Mouse (Mus musculus) liver, embryonic 14.5 days (tissue): ENCODE measurements around the gene Ndufb7. TPM values are rescaled to one million over a fixed set of nuclear protein-coding genes. Genes with fewer than 3 reads are reported as not detected.

ENCODE experiments used
- ATAC-seq: fragments of 200-750 bp; cut with Nextera tagmentation; 2 replicates; pipeline ENCODE4 v1.8.0; 2017; ENCODE audit warnings: moderate number of reproducible peaks, mild to moderate bottlenecking, moderate library complexity; ENCODE audit not compliant: insufficient read depth
- DNase-seq, 3 experiments: peaks; one replicate each; pipeline ENCODE4 v3.0.0-alpha.2; 2012 to 2013; ENCODE audit warnings: low read depth in 3 of 3, low spot score in 3 of 3
- H3K27ac ChIP-seq: fragments of 300-500 bp; sonication (generic); 2 replicates; pipeline ENCODE4 v1.5.1; 2014; ENCODE audit warnings: moderate library complexity, mild to moderate bottlenecking, control low read depth, inconsistent platforms
- H3K27me3 ChIP-seq: fragments of 300-500 bp; sonication (generic); 2 replicates; pipeline ENCODE4 v1.6.1; 2014; ENCODE audit warnings: mild to moderate bottlenecking, low read length, moderate library complexity; ENCODE audit not compliant: control insufficient read depth, insufficient read depth
- H3K36me3 ChIP-seq: fragments of 300-500 bp; sonication (generic); replicated peaks from 2 replicates; pipeline ENCODE4 v1.6.1; 2014; ENCODE audit warnings: low read depth; ENCODE audit not compliant: control insufficient read depth, insufficient read depth
- H3K4me1 ChIP-seq, 2 experiments: fragments of 200-500 bp in 1 of 2; fragments of 300-500 bp in 1 of 2; sonication (generic) in 1 of 2; replicated peaks; 2 replicates each; pipeline ENCODE4 v1.6.1; 2012 to 2014; ENCODE audit warnings: antibody characterized with exemption in 1 of 2, inconsistent platforms in 1 of 2, low read length in 1 of 2; ENCODE audit not compliant: control insufficient read depth in 2 of 2, insufficient read depth in 2 of 2
- H3K4me2 ChIP-seq: fragments of 300-500 bp; sonication (generic); 2 replicates; pipeline ENCODE4 v1.6.1; 2014; ENCODE audit warnings: low read depth, mild to moderate bottlenecking, control low read depth, moderate library complexity
- H3K4me3 ChIP-seq, 2 experiments: fragments of 200-500 bp in 1 of 2; fragments of 300-500 bp in 1 of 2; sonication (generic) in 1 of 2; 2 replicates each; pipeline ENCODE4 v1.5.1; 2012 to 2014; ENCODE audit warnings: low read depth in 2 of 2, low read length in 2 of 2, mild to moderate bottlenecking in 2 of 2, control low read depth in 1 of 2, inconsistent platforms in 1 of 2, moderate library complexity in 1 of 2; ENCODE audit not compliant: insufficient read depth in 1 of 2
- H3K9ac ChIP-seq: fragments of 300-500 bp; sonication (generic); replicated peaks from 2 replicates; pipeline ENCODE4 v1.6.1; 2014; ENCODE audit warnings: mild to moderate bottlenecking, control low read depth, moderate library complexity
- H3K9me3 ChIP-seq: fragments of 300-500 bp; sonication (generic); 2 replicates; pipeline ENCODE4 v1.6.1; 2016; ENCODE audit warnings: low read length, mixed read lengths; ENCODE audit not compliant: control insufficient read depth
- CTCF ChIP-seq: IDR thresholded peaks from 2 replicates; pipeline ENCODE4 v1.5.1; 2016; ENCODE audit warnings: antibody characterized with exemption, low read depth, control low read depth
- EP300 ChIP-seq: IDR thresholded peaks from 2 replicates; pipeline ENCODE4 v1.6.1; 2016; ENCODE audit warnings: antibody characterized with exemption, low read depth
- whole genome bisulfite sequencing: fragments of 180-500 bp; shearing (Covaris S2); extraction: QIAGEN DNeasy Blood & Tissue Kit; methylation state at CpG from one replicate; pipeline ENCODE4 v1.1.7; 2014; ENCODE audit not compliant: insufficient replicate concordance; 5-methylcytosine and 5-hydroxymethylcytosine counted together
- polyA plus RNA-seq, 2 experiments: library from polyadenylated mRNA; depleted of rRNA in 1 of 2; stranded (reverse) in 1 of 2; unstranded in 1 of 2; fragments of >200 nt; fragmentation: Nextera tagmentation in 1 of 2; extraction: Ambion mirVana in 1 of 2; gene quantifications; 2 replicates each; pipeline versions ENCODE4 v1.2.1 to v1.2.3; 2012 to 2014

Gene Ndufb7
- polyA plus RNA-seq, 2 experiments: 197 to 290 TPM

DNA sequence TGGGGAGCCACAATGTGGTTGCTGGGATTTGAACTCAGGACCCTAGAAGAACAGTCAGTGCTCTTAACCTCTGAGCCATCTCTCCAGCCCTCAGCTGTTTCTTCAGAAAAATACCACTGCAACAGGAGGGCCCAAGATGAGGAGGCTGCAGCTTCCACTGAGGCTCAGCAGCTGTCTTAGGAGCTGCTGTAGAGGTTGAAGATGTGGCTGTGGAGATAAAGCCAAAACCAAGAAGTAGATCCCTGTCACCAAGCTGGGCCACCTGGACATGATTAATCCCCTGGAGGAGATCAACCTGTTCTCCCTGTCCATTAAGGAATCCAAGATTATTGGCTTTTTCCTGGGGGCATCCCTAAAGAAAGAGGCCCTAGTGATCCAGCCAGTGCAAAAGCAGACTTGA, 33.3 kb downstream of the Ndufb7 start:
- peak overlapping the region; percentile 61 for H3K9ac ChIP-seq
- TF ChIP-seq EP300 (no peak), CTCF (no peak)
- DNase-seq (no peak), ATAC-seq (peak; percentile 56)
- no peaks in the 10 kb centered on the region for H3K9me3 ChIP-seq
- peak overlapping the region; percentile 6 to 7; a peak in 3 of 4 replicates for H3K4me3 ChIP-seq
- peak overlapping the region; percentile 65 for H3K4me2 ChIP-seq
- H3K4me1 ChIP-seq: peaks cover 40 to 52% of the 10 kb centered on the region in 2 experiments
- H3K36me3 ChIP-seq: no peaks in the 10 kb centered on the region
- no peaks in the 10 kb centered on the region for H3K27me3 ChIP-seq
- peak overlapping the region; percentile 97 for H3K27ac ChIP-seq

DNA sequence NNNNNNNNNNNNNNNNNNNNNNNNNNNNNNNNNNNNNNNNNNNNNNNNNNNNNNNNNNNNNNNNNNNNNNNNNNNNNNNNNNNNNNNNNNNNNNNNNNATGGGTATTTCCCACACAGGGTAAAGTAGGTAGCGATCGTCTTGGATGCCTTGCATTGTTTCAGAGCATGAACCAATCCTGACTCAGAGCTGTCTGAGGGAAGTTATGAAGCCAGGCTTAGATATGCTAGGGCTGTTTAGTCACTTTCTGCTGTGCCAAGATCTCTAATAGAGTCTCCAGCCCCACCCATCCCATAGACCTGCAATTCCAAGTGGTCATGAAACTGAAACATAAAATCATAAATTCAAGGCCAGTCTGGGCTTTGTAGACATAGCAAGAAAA, 36.2 kb downstream of the Ndufb7 start:
- no peak overlapping the region for H3K4me2 ChIP-seq
- no peak for DNase-seq
- H3K36me3 ChIP-seq: no peaks in the 10 kb centered on the region
- H3K9me3 ChIP-seq: no peaks in the 10 kb centered on the region
- no peaks in the 10 kb centered on the region for H3K27me3 ChIP-seq
- 75% methylated on average over 2 of the region's 2 CpGs for WGBS
- TF ChIP-seq CTCF: no peak
- no peak for TF ChIP-seq EP300
- no peak overlapping the region for H3K4me3 ChIP-seq
- peak overlapping the region; percentile 85 for H3K27ac ChIP-seq
- no peak overlapping the region; the same call in 1 of the 2 replicates for H3K9ac ChIP-seq
- ATAC-seq: no peak
- H3K4me1 ChIP-seq: peaks cover 47 to 57% of the 10 kb centered on the region in 2 experiments

DNA sequence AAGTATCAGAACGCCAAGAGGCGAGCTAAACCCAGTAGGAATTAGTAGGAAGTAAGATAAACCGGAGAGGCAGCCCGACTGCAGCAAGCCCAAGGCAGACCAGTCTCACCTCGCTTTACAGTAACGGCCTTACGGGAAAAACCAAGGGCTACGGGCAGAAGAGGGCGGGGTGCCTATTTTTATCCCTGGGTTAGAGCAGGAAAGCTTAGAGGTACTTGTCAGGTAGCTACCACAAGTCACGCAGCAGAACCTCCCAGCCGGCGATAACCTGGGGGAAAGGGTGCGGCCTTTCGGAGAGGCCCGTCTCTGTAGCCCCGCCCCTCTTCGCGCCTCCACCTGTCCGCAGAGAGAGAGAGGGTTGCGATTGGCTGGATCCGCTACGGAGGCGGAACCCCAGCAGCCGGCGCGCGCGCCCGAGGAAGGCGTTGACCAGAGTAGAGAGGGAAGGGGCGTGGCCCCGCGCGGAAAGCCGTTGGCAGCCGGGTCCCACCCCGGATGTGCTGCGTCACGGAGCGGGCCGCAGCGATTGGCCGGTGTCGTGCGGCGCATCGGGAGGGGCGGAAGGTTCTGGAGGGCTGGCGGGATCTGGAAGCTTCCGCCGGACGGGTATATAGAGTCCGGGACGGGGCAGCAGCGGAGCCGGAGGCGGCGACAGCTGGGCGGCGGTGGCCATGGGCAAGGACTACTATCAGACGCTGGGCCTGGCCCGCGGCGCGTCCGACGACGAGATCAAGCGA, 41.4 kb downstream of the Ndufb7 start, which contains the start of the genes Tecr and Dnajb1:
TSS of gene Tecr (minus strand) at position 311 of the 737 bp plus-strand sequence.
TSS of gene Dnajb1 (plus strand) at position 533 of the 737 bp plus-strand sequence.
- DNase-seq: peak; percentile 99

DNA sequence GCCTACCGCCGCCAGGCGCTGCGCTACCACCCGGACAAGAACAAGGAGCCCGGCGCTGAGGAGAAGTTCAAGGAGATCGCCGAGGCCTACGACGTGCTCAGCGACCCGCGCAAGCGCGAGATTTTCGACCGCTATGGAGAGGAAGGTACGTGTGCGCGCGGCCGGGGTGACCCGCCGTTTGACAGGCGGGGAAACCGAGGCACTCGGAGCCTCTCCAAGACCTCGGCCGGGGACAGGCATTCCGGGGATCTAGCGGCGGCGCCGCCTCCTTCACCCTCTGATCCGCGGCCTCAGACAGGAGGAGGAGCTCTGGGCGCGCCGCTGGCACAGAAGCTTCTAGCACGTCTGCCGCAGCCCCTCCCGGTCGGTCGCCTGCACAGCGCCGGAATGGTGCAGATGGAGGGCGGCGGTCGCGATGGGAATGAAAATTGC, 41.9 kb downstream of the Ndufb7 start:
- peak overlapping the region; percentile 94 for H3K27ac ChIP-seq
- H3K4me2 ChIP-seq: peak overlapping the region; percentile 92
- WGBS: under 1% methylated on average over 51 of the region's 51 CpGs
- DNase-seq: peak in 2 of 3 experiments; percentile 71 to 76
- peaks cover 40% of the 10 kb centered on the region for H3K36me3 ChIP-seq
- peak overlapping the region; percentile 88 to 99 for H3K4me3 ChIP-seq
- H3K4me1 ChIP-seq: peaks cover 13 to 19% of the 10 kb centered on the region in 2 experiments
- TF ChIP-seq CTCF: peak; percentile 49
- no peak for TF ChIP-seq EP300
- peak; percentile 75 for ATAC-seq
- no peaks in the 10 kb centered on the region for H3K27me3 ChIP-seq
- no peaks in the 10 kb centered on the region for H3K9me3 ChIP-seq
- H3K9ac ChIP-seq: peak overlapping the region; percentile 92

More for the DNA sequence above, 41.4 kb downstream of the Ndufb7 start, which contains the start of the genes Tecr and Dnajb1:
- Histone ChIP-seq H3K36me3 (peaks cover 34% of the 10 kb centered on the region), H3K27me3 (no peaks in the 10 kb centered on the region), H3K9me3 (no peaks in the 10 kb centered on the region), H3K4me2 (peak within 1 kb of the TSS; percentile 93), H3K27ac (peak within 1 kb of the TSS; percentile 98), H3K9ac (peak within 1 kb of the TSS; percentile 97), H3K4me1 (peaks cover 13 to 19% of the 10 kb centered on the region in 2 experiments), H3K4me3 (peak within 1 kb of the TSS; percentile 88 to 99)
- peak; percentile 93 for ATAC-seq
- 1% methylated on average over 69 of the region's 69 CpGs for WGBS
- no peak for TF ChIP-seq CTCF
- peak; percentile 47 for TF ChIP-seq EP300

DNA sequence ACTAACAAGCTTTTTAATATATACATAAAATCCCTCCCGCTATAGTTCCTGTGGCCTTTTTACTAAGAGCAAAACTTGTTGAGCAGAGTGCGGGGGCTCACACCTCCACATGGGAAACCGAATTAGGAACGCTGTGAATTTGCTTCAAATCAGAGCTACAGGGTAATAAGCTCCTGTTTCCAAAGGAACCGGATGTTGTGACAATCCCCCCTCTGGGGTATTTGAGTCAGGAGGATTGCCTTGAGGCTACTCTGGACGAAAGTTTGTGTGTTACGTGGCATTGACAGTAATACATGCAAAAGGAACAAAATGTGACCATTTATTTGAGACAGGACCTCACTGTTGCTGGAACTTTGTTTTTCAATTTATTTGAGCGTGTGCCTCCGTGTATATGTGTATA, 42.6 kb downstream of the Ndufb7 start:
- Histone ChIP-seq H3K4me1 (peaks cover 13 to 19% of the 10 kb centered on the region in 2 experiments), H3K4me2 (peak overlapping the region; percentile 92), H3K9me3 (no peaks in the 10 kb centered on the region), H3K27me3 (no peaks in the 10 kb centered on the region), H3K27ac (peak overlapping the region; percentile 94), H3K9ac (peak overlapping the region; percentile 92), H3K36me3 (peaks cover 46% of the 10 kb centered on the region), H3K4me3 (peak overlapping the region; percentile 88 to 99)
- DNase-seq (no peak), ATAC-seq (no peak)
- TF ChIP-seq EP300 (no peak), CTCF (no peak)
- WGBS: 15% methylated on average over 9 of the region's 9 CpGs
